Mouse (Mus musculus): ENCODE measurements around the gene Zfp12. TPM values are rescaled to one million over a fixed set of nuclear protein-coding genes. Genes with fewer than 3 reads are reported as not detected.

The Zfp12 gene
- total and polyA plus RNA-seq, 3 experiments = 15.2 to 56.3 (median 17.3) TPM

DNA sequence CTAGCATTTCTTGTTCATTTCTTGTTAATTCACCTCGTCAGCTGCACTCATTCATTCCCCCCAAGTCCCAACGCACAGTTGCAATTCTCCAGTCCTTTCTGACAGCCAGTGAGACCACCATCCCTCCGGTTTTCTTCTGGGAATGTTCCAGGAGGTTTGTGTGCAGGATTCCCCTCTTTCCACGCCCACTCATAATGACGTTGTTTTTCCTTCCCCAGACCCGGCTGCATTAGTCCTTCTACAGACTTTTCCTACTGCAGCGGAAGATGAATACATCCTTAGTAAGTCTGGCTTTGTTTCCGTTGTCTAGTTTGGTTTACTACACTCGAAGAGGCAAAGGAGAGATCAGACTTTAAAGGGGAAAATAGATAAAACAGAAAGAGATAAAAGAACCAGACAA is 1.1 kb downstream of the Zfp12 start:
- Histone ChIP-seq H3K9ac (ENCODE audit: control insufficient read depth, low read depth, low read length, poor library complexity, severe bottlenecking) (peak overlapping the region; percentile 86), H3K9me3 (replicated peaks; ENCODE audit: insufficient read depth, low read length) (no peaks in the 10 kb centered on the region), H3K4me1 (ENCODE audit: control insufficient read depth in 1 of 2, insufficient read depth in 2 of 2, low read length in 2 of 2) (peaks cover 0 to 17% of the 10 kb centered on the region in 2 experiments; a peak in 2 of 4 replicates), H3K79me2 (ENCODE audit: control insufficient read depth, insufficient read depth, low read length, poor library complexity) (peaks cover 8% of the 10 kb centered on the region), H3K36me3 (ENCODE audit: control insufficient read depth in 1 of 2, insufficient read depth in 2 of 2, low read length in 2 of 2) (peaks cover 4 to 10% of the 10 kb centered on the region in 2 experiments; a peak in 3 of 4 replicates), H3K27ac (ENCODE audit: control insufficient read depth, low read depth, low read length) (no peak overlapping the region), H3K27me3 (ENCODE audit: control insufficient read depth in 1 of 2, insufficient read depth in 2 of 2, low read length in 2 of 2) (no peaks in the 10 kb centered on the region), H3K4me3 (ENCODE audit: control insufficient read depth in 1 of 2, insufficient read depth in 1 of 2, low read depth in 2 of 2, low read length in 2 of 2) (peak overlapping the region; percentile 63 to 86)
- DNase-seq (ENCODE audit: low read depth, low spot score) = no peak
- no peak for TF ChIP-seq TBP (IDR thresholded peaks at IDR 0.05; ENCODE audit: low read depth, low read length)
- no peak for TF ChIP-seq ZKSCAN1 (IDR thresholded peaks at IDR 0.05; ENCODE audit: low read depth, low read length)
- no peak for TF ChIP-seq E2F4 (IDR thresholded peaks at IDR 0.05; ENCODE audit: borderline replicate concordance, low read depth, low read length)
- TF ChIP-seq SMC3 (IDR thresholded peaks at IDR 0.05; ENCODE audit: low read depth, low read length) = no peak
- no peak for TF ChIP-seq ZNF384 (IDR thresholded peaks at IDR 0.05; ENCODE audit: low read depth, low read length)
- TF ChIP-seq NRF1 (IDR thresholded peaks at IDR 0.05; ENCODE audit: insufficient read depth, low read depth, low read length, poor library complexity, severe bottlenecking) = no peak
- TF ChIP-seq MAFK (IDR thresholded peaks at IDR 0.05; ENCODE audit: borderline replicate concordance, low read depth, low read length) = no peak
- TF ChIP-seq MAZ (IDR thresholded peaks at IDR 0.05; ENCODE audit: low read depth, low read length) = no peak
- TF ChIP-seq USF1 (IDR thresholded peaks at IDR 0.05; ENCODE audit: low read depth, low read length) = no peak
- TF ChIP-seq MYC (IDR thresholded peaks at IDR 0.05; ENCODE audit: low read depth, low read length) = no peak
- no peak for TF ChIP-seq EP300 (IDR thresholded peaks at IDR 0.05; ENCODE audit: low read depth in 1 of 2, low read length in 2 of 2)
- TF ChIP-seq BHLHE40 (IDR thresholded peaks at IDR 0.05; ENCODE audit: borderline replicate concordance, low read depth, low read length) = no peak
- no peak for TF ChIP-seq MAX (IDR thresholded peaks at IDR 0.05; ENCODE audit: low read length)
- TF ChIP-seq USF2 (IDR thresholded peaks at IDR 0.05; ENCODE audit: borderline replicate concordance in 1 of 2, insufficient read depth in 1 of 2, low read depth in 1 of 2, low read length in 2 of 2) = no peak
- TF ChIP-seq CHD2 (IDR thresholded peaks at IDR 0.05; ENCODE audit: low read length) = no peak
- no peak for TF ChIP-seq RCOR1 (IDR thresholded peaks at IDR 0.05; ENCODE audit: low read depth, low read length)
- TF ChIP-seq KAT2A (conservative IDR thresholded peaks at IDR 0.05; ENCODE audit: low read depth, low read length) = no peak
- no peak for TF ChIP-seq ZC3H11A (IDR thresholded peaks at IDR 0.05; ENCODE audit: low read depth, low read length)
- TF ChIP-seq CTCF (IDR thresholded peaks at IDR 0.05 in 2 of 3, conservative IDR thresholded peaks at IDR 0.05 in 1 of 3; ENCODE audit: control insufficient read depth in 1 of 3, insufficient read depth in 1 of 3, low read depth in 2 of 3, low read length in 3 of 3, poor library complexity in 1 of 3, severe bottlenecking in 1 of 3) = no peak

DNA sequence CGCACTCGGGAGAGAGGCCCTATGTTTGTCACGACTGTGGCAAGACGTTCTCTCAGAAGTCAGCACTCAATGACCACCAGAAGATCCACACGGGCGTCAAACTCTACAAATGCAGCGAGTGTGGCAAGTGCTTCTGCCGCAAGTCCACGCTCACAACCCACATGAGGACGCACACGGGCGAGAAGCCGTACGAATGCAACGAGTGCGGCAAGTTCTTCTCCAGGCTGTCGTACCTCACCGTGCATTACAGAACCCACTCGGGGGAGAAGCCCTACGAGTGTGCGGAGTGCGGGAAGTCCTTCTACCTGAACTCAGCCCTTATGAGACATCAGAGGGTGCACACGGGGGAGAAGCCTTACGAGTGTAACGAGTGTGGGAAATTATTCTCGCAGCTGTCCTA is 10.0 kb downstream of the Zfp12 start:
- Histone ChIP-seq H3K36me3 (ENCODE audit: control insufficient read depth in 1 of 2, insufficient read depth in 2 of 2, low read length in 2 of 2) (peaks cover 0 to 9% of the 10 kb centered on the region in 2 experiments; a peak in 2 of 4 replicates), H3K9me3 (replicated peaks; ENCODE audit: insufficient read depth, low read length) (no peaks in the 10 kb centered on the region), H3K4me1 (ENCODE audit: control insufficient read depth in 1 of 2, insufficient read depth in 2 of 2, low read length in 2 of 2) (no peaks in the 10 kb centered on the region), H3K27ac (ENCODE audit: control insufficient read depth, low read depth, low read length) (no peak overlapping the region), H3K79me2 (ENCODE audit: control insufficient read depth, insufficient read depth, low read length, poor library complexity) (no peaks in the 10 kb centered on the region), H3K27me3 (ENCODE audit: control insufficient read depth in 1 of 2, insufficient read depth in 2 of 2, low read length in 2 of 2) (no peaks in the 10 kb centered on the region), H3K4me3 (ENCODE audit: control insufficient read depth in 1 of 2, insufficient read depth in 1 of 2, low read depth in 2 of 2, low read length in 2 of 2) (no peak overlapping the region), H3K9ac (ENCODE audit: control insufficient read depth, low read depth, low read length, poor library complexity, severe bottlenecking) (no peak overlapping the region)
- TF ChIP-seq ETS1 (IDR thresholded peaks at IDR 0.05; ENCODE audit: low read depth, low read length) = no peak
- no peak for TF ChIP-seq MAX (IDR thresholded peaks at IDR 0.05; ENCODE audit: low read length)
- no peak for TF ChIP-seq SIN3A (IDR thresholded peaks at IDR 0.05; ENCODE audit: low read length)
- no peak for TF ChIP-seq POLR2A (IDR thresholded peaks at IDR 0.05; ENCODE audit: control insufficient read depth in 1 of 2, insufficient read depth in 1 of 2, low read depth in 1 of 2, low read length in 2 of 2, poor library complexity in 1 of 2)
- TF ChIP-seq JUND (IDR thresholded peaks at IDR 0.05; ENCODE audit: low read depth, low read length) = no peak
- no peak for TF ChIP-seq MAZ (IDR thresholded peaks at IDR 0.05; ENCODE audit: low read depth, low read length)
- no peak for TF ChIP-seq TAL1 (IDR thresholded peaks at IDR 0.05; ENCODE audit: low read length)
- no peak for TF ChIP-seq GATA1 (IDR thresholded peaks at IDR 0.05; ENCODE audit: low read depth, low read length)
- no peak for TF ChIP-seq EP300 (IDR thresholded peaks at IDR 0.05; ENCODE audit: low read depth in 1 of 2, low read length in 2 of 2)
- TF ChIP-seq TBP (IDR thresholded peaks at IDR 0.05; ENCODE audit: low read depth, low read length) = no peak
- TF ChIP-seq MXI1 (IDR thresholded peaks at IDR 0.05; ENCODE audit: low read depth, low read length) = no peak
- TF ChIP-seq MAFK (IDR thresholded peaks at IDR 0.05; ENCODE audit: borderline replicate concordance, low read depth, low read length) = no peak
- no peak for TF ChIP-seq ZNF384 (IDR thresholded peaks at IDR 0.05; ENCODE audit: low read depth, low read length)
- no peak for TF ChIP-seq CTCF (IDR thresholded peaks at IDR 0.05 in 2 of 3, conservative IDR thresholded peaks at IDR 0.05 in 1 of 3; ENCODE audit: control insufficient read depth in 1 of 3, insufficient read depth in 1 of 3, low read depth in 2 of 3, low read length in 3 of 3, poor library complexity in 1 of 3, severe bottlenecking in 1 of 3)
- no peak for TF ChIP-seq UBTF (IDR thresholded peaks at IDR 0.05; ENCODE audit: borderline replicate concordance, insufficient read depth, low read depth, low read length)
- no peak for DNase-seq (ENCODE audit: low read depth, low spot score)
